Mouse (Mus musculus) lung, adult 2 months (tissue): ENCODE measurements around the gene Hdgfl3.

Experiments used
- CTCF ChIP-seq: fragments of 200-500 bp; IDR thresholded peaks from 2 replicates; pipeline ENCODE4 v1.5.1; 2011; ENCODE audit warnings: mild to moderate bottlenecking, low read length, control low read depth; ENCODE audit not compliant: insufficient read depth
- POLR2A ChIP-seq: fragments of 200-500 bp; IDR thresholded peaks from 2 replicates; pipeline ENCODE4 v1.6.1; 2011; ENCODE audit warnings: low read depth, mild to moderate bottlenecking, control low read depth, low read length, borderline replicate concordance; ENCODE audit errors: extremely low read depth

- TF ChIP-seq CTCF (no peak), POLR2A (no peak)
These were observed 61.7 kb downstream of the Hdgfl3 start for GRCm38 (mm10) chr7:81872493-81873013.
